Mouse (Mus musculus): ENCODE data around the gene Ppm1l.

The Ppm1l gene

GRCm38 (mm10) chr3:69490981-69491681 is 174.5 kb downstream of the Ppm1l start:
- DNase-seq (ENCODE audit: low read depth, low spot score), result no peak

DNA sequence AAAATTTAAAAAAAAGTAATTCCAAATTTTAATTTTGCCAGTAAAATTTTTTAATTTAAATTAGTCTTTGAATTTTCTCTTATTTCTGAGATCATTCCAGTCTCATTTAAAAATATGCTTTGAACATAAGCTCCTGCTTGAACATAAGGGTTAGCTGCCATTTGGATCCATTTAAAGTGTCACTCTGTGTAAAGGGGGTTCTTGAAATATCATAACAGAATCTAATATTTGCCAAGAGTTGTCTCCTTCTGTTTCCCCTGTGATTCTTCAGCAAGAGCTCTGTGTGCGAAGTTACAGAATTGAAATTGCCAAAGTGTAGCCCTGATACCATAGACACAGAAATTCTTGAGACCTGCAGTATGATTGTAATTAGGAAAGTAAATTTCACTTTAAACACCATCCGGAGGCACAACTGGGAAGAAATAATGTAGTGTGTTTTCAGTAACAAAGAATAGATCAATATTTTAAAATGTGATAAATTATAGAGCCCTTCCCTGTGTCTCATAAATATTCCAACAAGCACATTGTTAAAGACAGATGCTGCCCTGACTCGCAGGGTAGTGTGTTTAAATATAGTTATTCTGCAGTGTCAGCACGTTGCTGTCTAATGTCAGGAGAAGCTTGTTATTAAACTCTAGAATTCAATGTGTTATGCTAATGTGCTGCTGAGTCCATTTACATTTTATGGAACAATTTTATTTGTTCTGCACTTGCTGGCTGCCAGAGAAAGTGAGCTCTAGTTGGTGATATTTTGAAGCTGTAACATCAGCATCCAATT is 177.8 kb downstream of the Ppm1l start:
- no peak for DNase-seq (ENCODE audit: low read depth, low spot score)

DNA sequence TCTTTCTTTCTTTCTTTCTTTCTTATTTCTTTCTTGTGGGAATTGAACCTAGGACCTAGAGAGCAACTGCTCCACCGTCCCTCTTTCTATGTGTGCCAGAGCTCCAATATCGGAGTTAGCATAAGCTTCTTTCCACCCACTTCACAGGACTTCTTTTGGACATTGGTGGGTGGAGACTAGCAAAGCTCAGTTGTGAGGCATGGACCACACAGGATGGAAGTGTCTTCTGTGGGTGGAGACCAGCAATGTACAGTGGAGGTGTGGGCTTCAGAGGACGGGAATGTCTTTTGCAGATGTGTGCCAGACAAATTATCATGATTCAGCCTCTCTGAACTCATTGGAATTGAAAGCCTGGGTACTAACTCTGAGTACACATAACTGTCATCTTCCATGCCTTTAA is 180.5 kb downstream of the Ppm1l start:
- no peak for DNase-seq (ENCODE audit: low read depth, low spot score)

DNA sequence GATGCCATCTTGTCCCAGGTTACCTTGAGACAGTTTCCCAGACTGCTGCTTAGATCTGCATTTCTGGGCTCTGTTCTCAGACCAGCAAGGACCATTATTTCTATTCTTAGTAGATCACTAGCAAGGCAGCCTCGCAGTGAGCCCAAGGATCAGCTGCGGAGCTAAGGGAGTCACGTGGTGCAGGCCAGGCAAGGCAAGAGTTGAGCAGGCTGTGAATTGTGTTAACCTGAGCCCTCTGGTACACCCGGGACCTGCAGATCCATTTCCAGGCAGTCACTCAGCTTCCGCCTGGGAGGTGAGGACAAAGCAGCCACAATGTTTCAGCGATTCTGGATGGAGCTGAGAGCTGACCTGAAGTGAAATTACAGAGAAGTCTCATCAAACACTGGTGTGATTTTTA is 185.3 kb downstream of the Ppm1l start:
- no peak for DNase-seq (ENCODE audit: low read depth, low spot score)

- DNase-seq (ENCODE audit: low read depth, low spot score), result no peak
These were observed 185.9 kb downstream of the Ppm1l start for GRCm38 (mm10) chr3:69502527-69502926.

DNA sequence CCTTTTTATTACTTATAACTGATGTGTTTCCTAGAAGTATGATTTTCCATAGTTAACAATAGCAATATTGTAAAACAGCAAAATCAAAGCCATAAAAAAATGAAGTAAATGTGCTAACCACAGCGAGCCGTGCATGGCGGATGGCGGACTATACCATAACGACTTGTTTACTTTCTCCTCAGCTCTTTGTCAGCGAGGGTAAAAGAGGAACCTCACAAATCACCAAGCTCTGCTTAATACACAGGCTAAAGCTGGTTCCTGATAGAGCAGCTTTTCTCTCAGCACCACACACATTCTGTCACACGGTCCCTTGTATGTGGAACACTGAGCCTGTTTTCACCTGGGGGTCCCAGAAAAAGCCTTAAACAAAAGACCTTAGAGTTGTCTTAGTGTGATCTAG is 188.4 kb downstream of the Ppm1l start:
- no peak for DNase-seq (ENCODE audit: low read depth, low spot score)

DNA sequence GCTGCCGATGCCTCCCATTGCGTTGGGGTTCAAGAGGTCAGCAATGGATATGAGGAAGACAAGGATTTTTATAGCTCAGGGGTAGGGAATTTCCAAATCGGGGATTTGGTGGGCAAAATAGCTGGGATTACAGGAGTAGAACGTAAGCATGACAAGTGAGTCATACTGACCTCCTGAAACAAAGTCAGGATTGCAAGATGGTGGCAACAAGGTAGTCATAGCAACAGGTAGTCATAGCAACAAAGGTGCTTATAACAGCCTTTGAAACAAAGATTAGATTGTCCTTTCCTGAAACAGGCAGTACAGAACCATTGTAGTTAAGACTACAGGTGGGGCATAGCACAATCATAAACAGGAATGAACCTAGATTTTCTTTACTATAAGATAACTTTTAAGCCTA is 189.7 kb downstream of the Ppm1l start:
- peak; percentile 83 for DNase-seq (ENCODE audit: low read depth, low spot score)

GRCm38 (mm10) chr3:69509411-69509952 is 192.8 kb downstream of the Ppm1l start:
- no peak for DNase-seq (ENCODE audit: low read depth, low spot score)

- no peak for DNase-seq (ENCODE audit: low read depth, low spot score)
These were observed 195.2 kb downstream of the Ppm1l start for GRCm38 (mm10) chr3:69511881-69512280.

- DNase-seq (ENCODE audit: low read depth, low spot score), result no peak
These were observed 195.7 kb downstream of the Ppm1l start for GRCm38 (mm10) chr3:69512402-69512801.

DNA sequence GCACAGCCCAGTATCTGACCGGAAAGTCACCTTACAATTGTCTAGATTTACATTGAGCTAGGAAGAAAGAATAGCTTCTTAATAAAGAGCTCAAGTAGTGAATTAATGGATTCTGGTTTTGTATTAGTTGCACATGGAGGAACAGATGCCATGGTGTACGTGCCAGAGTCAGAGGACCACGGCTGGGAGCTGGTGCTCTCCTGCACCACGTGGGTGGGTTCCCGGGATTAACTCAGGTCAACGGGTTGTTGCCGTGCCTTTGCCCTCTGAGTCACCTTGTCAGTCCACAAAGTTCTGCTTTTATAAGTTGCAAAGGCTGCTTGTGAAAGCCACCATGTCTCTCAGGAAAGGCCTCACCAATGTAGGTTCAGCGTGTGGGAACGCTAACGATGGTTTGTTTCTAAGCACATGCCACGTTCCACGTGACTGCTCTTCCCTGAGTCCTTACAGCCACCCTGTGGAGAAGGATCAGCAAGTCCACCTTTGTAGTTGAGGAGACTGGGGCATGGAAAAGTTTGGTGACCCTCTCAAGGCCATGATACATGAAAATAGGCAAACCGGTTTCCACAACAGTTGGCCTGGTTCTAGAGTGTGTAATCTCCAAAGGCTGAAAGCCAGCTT is 199.2 kb downstream of the Ppm1l start:
- DNase-seq (ENCODE audit: low read depth, low spot score), result no peak

GRCm38 (mm10) chr3:69519188-69519587 is 202.5 kb downstream of the Ppm1l start:
- no peak for DNase-seq (ENCODE audit: low read depth, low spot score)

DNA sequence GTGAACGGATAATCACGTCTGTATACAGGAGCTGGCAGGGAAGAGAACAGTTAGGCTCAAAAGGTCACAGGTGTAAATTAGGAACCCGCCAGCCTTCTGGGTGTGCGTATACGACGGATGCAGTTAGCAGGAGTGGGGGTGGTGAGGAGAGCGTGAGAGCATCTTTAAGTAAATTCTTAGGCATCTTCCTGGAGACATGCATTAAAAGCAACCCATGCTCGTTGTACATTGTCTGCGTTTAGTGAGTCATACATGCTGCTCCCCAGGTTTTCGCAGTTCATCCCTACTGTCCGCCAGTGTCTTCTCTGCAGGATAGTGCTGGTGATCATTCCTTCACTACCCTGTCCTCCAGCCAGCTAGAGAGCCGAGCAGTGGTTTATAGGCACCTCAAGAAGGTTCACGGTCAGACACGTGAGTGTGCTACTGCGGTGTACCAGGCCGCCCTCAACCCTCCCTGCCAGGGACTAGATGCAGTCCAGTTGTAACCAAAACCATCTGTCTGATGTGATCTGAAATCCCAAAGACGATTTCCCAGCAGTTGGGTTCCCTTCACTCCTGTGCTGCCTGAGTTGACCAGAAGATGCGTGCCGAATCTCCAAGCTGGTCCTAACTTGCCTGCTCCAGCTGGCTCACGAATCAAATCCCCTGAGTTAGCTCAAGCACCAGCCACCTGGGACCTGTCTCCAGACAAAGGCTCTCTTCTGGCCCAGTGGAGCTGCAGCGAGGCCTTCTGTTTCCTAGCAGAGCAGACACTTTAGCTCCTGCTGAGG is 203.3 kb downstream of the Ppm1l start:
- DNase-seq (ENCODE audit: low read depth, low spot score), result no peak

GRCm38 (mm10) chr3:69522270-69522669 is 205.6 kb downstream of the Ppm1l start:
- DNase-seq (ENCODE audit: low read depth, low spot score), result peak; percentile 15

DNA sequence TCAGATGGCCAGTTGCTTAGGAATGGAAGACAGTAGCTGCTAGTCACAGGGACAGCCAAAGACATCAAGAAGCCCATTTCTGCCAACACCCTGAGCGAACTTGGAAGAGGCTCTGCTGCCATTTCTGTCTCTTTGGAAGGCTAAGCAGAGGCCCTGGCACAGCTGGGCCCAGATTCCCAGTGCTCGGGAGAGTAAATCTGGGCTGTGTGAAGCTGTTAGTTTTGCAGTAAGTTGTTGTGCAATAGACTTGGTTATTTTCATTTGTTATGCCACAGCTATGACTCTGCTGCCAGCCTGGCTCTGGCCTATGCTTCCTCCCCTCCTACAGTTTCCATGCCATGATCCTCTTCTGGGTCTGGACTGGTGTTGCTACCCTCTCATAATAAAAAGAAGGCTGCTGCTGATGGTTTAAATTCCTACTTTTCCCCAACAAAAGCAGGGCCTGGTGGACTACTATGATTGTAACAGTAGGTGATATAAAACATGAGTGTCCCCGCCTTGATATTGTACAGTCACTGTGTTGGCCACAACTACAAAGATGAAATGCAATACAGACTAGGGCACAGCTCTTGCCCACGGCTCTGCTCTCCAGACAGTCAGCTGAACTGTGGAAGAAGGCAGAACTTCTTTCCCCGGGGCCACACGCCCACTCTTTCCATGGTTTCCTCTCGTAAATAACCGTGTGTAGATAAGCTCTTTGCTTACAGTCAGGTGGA is 207.9 kb downstream of the Ppm1l start:
- peak; percentile 67 for DNase-seq (ENCODE audit: low read depth, low spot score)

DNA sequence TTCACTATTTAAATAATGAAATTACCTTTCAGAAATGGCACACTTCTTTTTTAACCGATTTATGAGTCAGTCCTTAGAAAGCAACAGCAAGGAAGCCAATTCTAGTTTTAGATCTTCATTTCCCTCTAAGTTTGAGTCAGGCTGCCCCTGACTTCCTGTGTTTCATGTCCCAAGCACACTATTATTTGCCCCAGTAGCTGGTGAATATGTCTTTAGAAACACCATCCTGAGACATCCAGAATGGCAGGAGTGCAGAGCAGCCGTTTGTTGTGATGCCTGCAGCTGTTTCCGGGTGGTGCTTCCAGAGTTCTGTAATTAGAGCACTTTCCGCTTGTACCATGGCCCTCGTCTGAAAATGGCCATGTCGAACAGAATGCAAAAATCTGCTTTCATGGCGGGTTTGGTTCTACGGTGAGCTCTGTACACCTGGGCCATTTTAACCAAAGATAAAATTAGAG is 208.4 kb downstream of the Ppm1l start:
- DNase-seq (ENCODE audit: low read depth, low spot score), result no peak

GRCm38 (mm10) chr3:69527384-69527783 is 210.7 kb downstream of the Ppm1l start:
- no peak for DNase-seq (ENCODE audit: low read depth, low spot score)

DNA sequence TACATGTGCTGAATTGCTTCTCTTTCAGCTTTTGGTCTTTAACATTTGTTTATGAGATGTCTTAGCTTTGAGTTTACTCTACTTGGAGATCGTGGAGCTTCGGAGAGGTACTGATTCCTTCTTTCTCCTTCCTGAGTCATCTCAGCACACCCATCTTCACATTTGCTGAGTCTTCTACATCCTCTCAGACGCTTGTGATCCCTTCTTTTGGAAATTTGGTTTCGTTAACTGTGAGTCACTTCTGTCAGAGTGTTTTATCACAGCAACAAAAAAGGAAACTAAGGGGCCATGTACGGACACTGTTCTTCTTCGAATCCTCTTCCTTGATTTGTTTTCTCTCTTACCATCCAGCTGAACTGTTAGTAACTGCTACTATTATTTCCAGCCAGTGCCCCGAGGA is 212.9 kb downstream of the Ppm1l start:
- DNase-seq (ENCODE audit: low read depth, low spot score), result no peak

- DNase-seq (ENCODE audit: low read depth, low spot score), result no peak
These were observed 214.8 kb downstream of the Ppm1l start for GRCm38 (mm10) chr3:69531511-69531910.

GRCm38 (mm10) chr3:69532687-69533086 is 216.0 kb downstream of the Ppm1l start:
- no peak for DNase-seq (ENCODE audit: low read depth, low spot score)

DNA sequence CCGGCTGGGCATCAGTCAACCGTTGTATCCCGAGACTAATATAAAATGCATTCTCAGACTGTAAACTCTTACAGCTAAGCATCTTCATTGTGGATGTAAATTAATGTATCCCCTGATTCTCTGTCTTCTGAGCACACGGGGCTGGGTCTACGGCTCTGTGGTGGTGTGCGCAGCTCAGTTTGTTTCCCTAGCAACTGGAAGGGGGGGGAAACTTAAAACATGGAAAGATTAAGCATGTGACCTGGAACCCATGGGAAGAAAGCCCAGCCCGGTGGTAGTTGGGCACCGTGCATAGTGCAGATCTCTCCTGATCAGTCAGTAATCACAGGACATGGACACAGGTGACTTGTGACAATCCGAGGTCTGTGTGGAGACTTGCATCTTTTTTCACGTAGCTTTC is 218.8 kb downstream of the Ppm1l start:
- DNase-seq (ENCODE audit: low read depth, low spot score), result no peak

Data from 3T3-L1 (cell line).